In genomic region chr7:81497171-81497570, GRCm38 (mm10) we compare ENCODE assay signal across 31 mouse cellular contexts. TPM values are rescaled to one million over a fixed set of nuclear protein-coding genes. Genes with fewer than 3 reads are reported as not detected.
DNase-seq lines count a peak whose midpoint lies in the region; ATAC-seq lines count a peak whose summit lies in the region.
"Had no signal": no experiment of that assay in that cellular context is flagged by ENCODE, and none has a peak within 500 bp of the region (broad histone marks: within the 10 kb centered on the region; RNA-seq: fewer than 3 reads in every experiment).

No protein-coding gene starts in this region.

- H3K27me3 ChIP-seq in hindbrain, embryonic 11.5 days (ENCODE audit: control insufficient read depth, insufficient read depth, low read length), result no peaks in the 10 kb centered on the region
- H3K27me3 ChIP-seq in hindbrain, embryonic 13.5 days, result peaks cover 4% of the 10 kb centered on the region

- peak; percentile 38 for DNase-seq in hindbrain, embryonic 11.5 days (ENCODE audit: low spot score)
- peak; percentile 54 for DNase-seq in ES-CJ7 (ENCODE audit: low read depth, low spot score)
- DNase-seq in embryo, embryonic 10 days (ENCODE audit: low spot score), result peak; percentile 75
- DNase-seq in retina, embryonic 14.5 days (ENCODE audit: low spot score), result peak; percentile 71
- DNase-seq in adrenal gland, adult 8-10 months, result no peak
- DNase-seq in testis, postnatal 10 days (ENCODE audit: low spot score), result no peak
- DNase-seq: adrenal gland, adult 2 months; B cell, adult 2 months; cerebellum, adult 18-20 months; cerebellum, postnatal 25 days; kidney, adult 18-20 months; kidney, postnatal 4 days; layer of hippocampus, adult 9-11 months; left cerebral cortex, postnatal 4 days; lung, postnatal 4 days; thymus, postnatal 36 days had no signal

- H3K4me1 ChIP-seq in hindbrain, embryonic 11.5 days (replicated peaks; ENCODE audit: control insufficient read depth, insufficient read depth, low read length), result 0 out of 2 replicates have a peak, but pooled peaks cover 5% of the 10 kb centered on the region
- peaks cover 8% of the 10 kb centered on the region for H3K4me1 ChIP-seq in hindbrain, embryonic 13.5 days (replicated peaks)

- WGBS in hindbrain, embryonic 11.5 days, result 10% methylated on average over 6 of the region's 6 CpGs
- 10% methylated on average over 6 of the region's 6 CpGs for WGBS in hindbrain, embryonic 13.5 days

- H3K4me3 ChIP-seq in hindbrain, embryonic 11.5 days (ENCODE audit: low read depth, low read length), result no peak overlapping the region
- no peak overlapping the region for H3K4me3 ChIP-seq in hindbrain, embryonic 13.5 days
- H3K4me3 ChIP-seq: embryonic facial prominence, embryonic 12.5 days; erythroblast, embryonic 14.5 days; hindbrain, embryonic 12.5 days; left cerebral cortex, adult 2 months; limb, embryonic 15.5 days had no signal

- no peaks in the 10 kb centered on the region for H3K9me3 ChIP-seq in hindbrain, embryonic 11.5 days (ENCODE audit: control insufficient read depth, low read length)
- H3K9me3 ChIP-seq in hindbrain, embryonic 13.5 days, result no peaks in the 10 kb centered on the region
- H3K9me3 ChIP-seq: embryonic facial prominence, embryonic 12.5 days; hindbrain, embryonic 12.5 days; limb, embryonic 15.5 days had no signal

- no peak overlapping the region for H3K27ac ChIP-seq in hindbrain, embryonic 11.5 days (ENCODE audit: low read depth, low read length)
- H3K27ac ChIP-seq in hindbrain, embryonic 13.5 days, result no peak overlapping the region
- H3K27ac ChIP-seq: embryonic facial prominence, embryonic 12.5 days; hindbrain, embryonic 12.5 days; left cerebral cortex, adult 2 months; limb, embryonic 15.5 days had no signal

- no peaks in the 10 kb centered on the region for H3K36me3 ChIP-seq in hindbrain, embryonic 11.5 days (ENCODE audit: control insufficient read depth, insufficient read depth, low read length)
- no peaks in the 10 kb centered on the region for H3K36me3 ChIP-seq in hindbrain, embryonic 13.5 days
- H3K36me3 ChIP-seq: embryonic facial prominence, embryonic 12.5 days; hindbrain, embryonic 12.5 days; limb, embryonic 15.5 days had no signal

- no peak for ATAC-seq in hindbrain, embryonic 11.5 days (ENCODE audit: low FRiP score)
- no peak for ATAC-seq in hindbrain, embryonic 13.5 days (ENCODE audit: low FRiP score)
- ATAC-seq: forebrain, embryonic 14.5 days; inflammation-experienced regulatory T-cells, adult 6 months had no signal

- H3K4me2 ChIP-seq in hindbrain, embryonic 11.5 days (replicated peaks; ENCODE audit: low read depth, low read length), result no peak overlapping the region
- no peak overlapping the region for H3K4me2 ChIP-seq in hindbrain, embryonic 13.5 days
- H3K4me2 ChIP-seq: embryonic facial prominence, embryonic 12.5 days; heart, embryonic 11.5 days; hindbrain, embryonic 12.5 days; limb, embryonic 15.5 days; midbrain, embryonic 11.5 days had no signal

- no peak overlapping the region for H3K9ac ChIP-seq in hindbrain, embryonic 11.5 days (ENCODE audit: low read depth, low read length)
- H3K9ac ChIP-seq in hindbrain, embryonic 13.5 days, result no peak overlapping the region
- H3K9ac ChIP-seq: embryonic facial prominence, embryonic 12.5 days; hindbrain, embryonic 12.5 days; limb, embryonic 15.5 days had no signal

RNA-seq across cellular contexts. Expression of gene BC048679, which starts 0.9 kb away (rescaled TPM):
- polyA plus RNA-seq in hindbrain, embryonic 11.5 days (2014; fragmentation: Nextera tagmentation; extraction: Ambion mirVana), result not detected in 2 replicates
- polyA plus RNA-seq in hindbrain, embryonic 13.5 days (2015; fragmentation: Nextera tagmentation; extraction: Ambion mirVana), result not detected in 2 replicates
- total RNA-seq in adrenal gland, adult 8-10 months (2022), result not detected
- total RNA-seq: adrenal gland, adult 2 months; left cerebral cortex, adult 2 months; left cerebral cortex, postnatal 4 days had no signal
- polyA plus RNA-seq: adrenal gland, adult 2 months; embryonic facial prominence, embryonic 12.5 days; erythroblast, embryonic 14.5 days; forebrain, embryonic 14.5 days; heart, embryonic 11.5 days; heart, postnatal 0 days; hindbrain, embryonic 12.5 days; inflammation-experienced regulatory T-cells, adult 6 months; kidney, embryonic 16.5 days; limb, embryonic 15.5 days; liver, embryonic 16.5 days; lung, embryonic 16.5 days; midbrain, embryonic 11.5 days; stomach, embryonic 14.5 days had no signal

RNA-seq across cellular contexts. Expression of gene Ap3b2, which starts 3.4 kb away (rescaled TPM):
- 38.7 and 46.7 TPM in 2 replicates for polyA plus RNA-seq in hindbrain, embryonic 11.5 days (2014; fragmentation: Nextera tagmentation; extraction: Ambion mirVana)
- polyA plus RNA-seq in hindbrain, embryonic 13.5 days (2015; fragmentation: Nextera tagmentation; extraction: Ambion mirVana), result 121 and 134 TPM in 2 replicates
- total RNA-seq in adrenal gland, adult 8-10 months (2022), result 10 to 100 TPM; 11.2 to 18.5 (median 14.5) TPM
- polyA plus RNA-seq: erythroblast, embryonic 14.5 days; inflammation-experienced regulatory T-cells, adult 6 months had no signal

RNA-seq across cellular contexts. Expression of gene Cpeb1, which starts 41.9 kb away (rescaled TPM):
- 1.2 and 1.3 TPM in 2 replicates for polyA plus RNA-seq in hindbrain, embryonic 11.5 days (2014; fragmentation: Nextera tagmentation; extraction: Ambion mirVana)
- 3.8 and 4.8 TPM in 2 replicates for polyA plus RNA-seq in hindbrain, embryonic 13.5 days (2015; fragmentation: Nextera tagmentation; extraction: Ambion mirVana)
- 10 to 100 TPM; 49.1 to 90.6 (median 69.3) TPM for total RNA-seq in adrenal gland, adult 8-10 months (2022)
- polyA plus RNA-seq: erythroblast, embryonic 14.5 days; liver, embryonic 16.5 days had no signal

Comparison
In these comparisons a context has a peak if more than half of its experiments do, and no peak if none do; other contexts are left out.
1. DNase-seq: peak in hindbrain, embryonic 11.5 days (single experiment), ES-CJ7 (single experiment), embryo, embryonic 10 days (single experiment) and retina, embryonic 14.5 days (single experiment); none in adrenal gland, adult 8-10 months (single experiment) and testis, postnatal 10 days (single experiment).